Mouse (Mus musculus) gastrocnemius, adult 18-20 months (tissue): ENCODE measurements at regions not wholly inside any gene's neighbourhood (a gene's known extent, or its start where the extent isn't known, plus 50 kb on each side); places are given as distances from the start of the nearest gene placed in this dataset.

ENCODE experiments used
- DNase-seq: peaks from one replicate; pipeline ENCODE4 v3.0.0; 2021; ENCODE audit warnings: low spot score

- no peak for DNase-seq
Measured at GRCm38 (mm10) chr2:78095536-78095935, 149.4 kb upstream of the Cwc22 start.

DNA sequence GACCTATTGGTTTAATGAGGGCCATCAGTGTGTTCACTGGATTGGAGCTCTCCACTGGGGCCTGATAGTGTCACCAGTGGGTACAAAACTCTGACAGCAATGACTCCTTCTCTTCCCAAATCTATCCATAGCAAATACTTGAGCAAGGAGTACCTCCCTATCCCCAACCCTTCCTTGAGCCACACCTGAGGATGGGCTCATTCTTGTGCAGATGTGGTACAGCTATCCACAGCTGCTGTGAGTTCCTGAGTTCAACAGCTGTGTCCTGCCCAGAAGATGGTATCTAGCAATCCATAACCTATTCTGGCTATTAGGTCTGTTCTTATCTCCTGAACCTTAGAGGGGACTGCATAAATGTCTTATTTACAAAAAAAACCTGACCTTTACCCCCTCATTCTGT lies 148.7 kb upstream of the Cwc22 start:
- no peak for DNase-seq

GRCm38 (mm10) chr2:78064321-78065037 lies 118.3 kb upstream of the Cwc22 start:
- DNase-seq = no peak

GRCm38 (mm10) chr2:78059801-78060416 lies 113.7 kb upstream of the Cwc22 start:
- no peak for DNase-seq

- DNase-seq = no peak
Measured at GRCm38 (mm10) chr2:78058988-78059387, 112.8 kb upstream of the Cwc22 start.

GRCm38 (mm10) chr2:78053910-78054309 lies 107.7 kb upstream of the Cwc22 start:
- no peak for DNase-seq

DNA sequence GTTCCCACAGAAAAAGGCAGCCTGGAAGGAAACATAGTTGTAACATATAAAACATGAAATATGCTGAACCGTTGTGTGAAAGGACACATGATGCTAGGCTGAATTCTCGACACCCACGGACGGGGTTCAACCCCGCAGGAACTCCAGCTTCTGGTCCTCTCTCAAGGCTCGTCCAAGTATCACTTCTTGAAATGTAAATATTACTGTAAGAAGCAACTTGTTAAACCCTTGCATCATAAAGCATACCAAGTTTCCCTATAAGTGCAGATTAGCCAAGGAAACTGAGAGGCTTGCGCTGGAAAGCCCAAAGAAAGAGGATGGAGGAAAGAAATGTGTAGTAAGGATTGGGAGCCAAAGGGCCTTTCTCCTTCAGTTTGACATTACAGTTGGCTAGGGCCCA lies 104.4 kb upstream of the Cwc22 start:
- no peak for DNase-seq

- DNase-seq = peak; percentile 61
Measured at GRCm38 (mm10) chr2:78049248-78049874, 103.2 kb upstream of the Cwc22 start.

GRCm38 (mm10) chr2:78048706-78049055 lies 102.5 kb upstream of the Cwc22 start:
- DNase-seq = peak; percentile 1

GRCm38 (mm10) chr2:78048030-78048705 lies 102.0 kb upstream of the Cwc22 start:
- no peak for DNase-seq

DNA sequence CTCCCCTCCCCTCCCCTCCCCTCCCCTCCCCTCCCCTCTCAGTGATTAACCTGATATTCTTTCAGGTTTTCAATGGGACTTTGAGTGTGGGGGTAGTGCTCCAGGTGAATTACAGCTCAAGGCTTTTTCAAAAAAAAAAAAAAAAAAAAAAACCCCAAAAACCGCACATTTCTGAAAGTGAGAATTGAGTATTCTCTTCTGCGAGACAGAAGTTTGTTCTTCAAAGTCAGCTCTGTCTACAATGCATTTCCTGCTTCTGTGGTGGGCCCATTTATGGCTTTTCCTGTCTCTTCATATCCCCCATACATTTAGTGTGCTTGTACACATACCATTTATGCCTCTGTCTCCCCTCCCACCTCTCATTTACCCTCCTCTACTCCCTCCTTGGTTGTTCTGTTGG lies 81.1 kb upstream of the Cwc22 start:
- no peak for DNase-seq

DNA sequence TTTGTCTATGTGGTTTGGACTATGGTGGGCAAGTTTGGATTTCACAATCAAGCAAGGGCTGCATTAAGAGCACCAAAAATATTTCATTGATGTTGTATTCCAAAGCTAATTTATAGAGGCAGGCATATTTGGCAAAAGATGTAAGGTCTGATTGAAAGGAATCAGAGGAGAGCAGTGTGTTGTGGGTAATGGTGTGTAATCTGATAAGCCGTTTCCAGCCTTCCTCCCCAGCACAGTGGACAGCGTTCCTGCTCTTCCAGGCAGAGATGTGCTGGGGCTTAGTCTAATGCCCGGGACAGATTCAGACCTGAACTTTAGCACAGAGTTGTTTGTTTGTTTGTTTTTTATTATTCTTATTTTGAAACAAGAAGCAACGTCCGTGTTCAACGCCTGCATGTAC lies 80.6 kb upstream of the Cwc22 start:
- no peak for DNase-seq

DNA sequence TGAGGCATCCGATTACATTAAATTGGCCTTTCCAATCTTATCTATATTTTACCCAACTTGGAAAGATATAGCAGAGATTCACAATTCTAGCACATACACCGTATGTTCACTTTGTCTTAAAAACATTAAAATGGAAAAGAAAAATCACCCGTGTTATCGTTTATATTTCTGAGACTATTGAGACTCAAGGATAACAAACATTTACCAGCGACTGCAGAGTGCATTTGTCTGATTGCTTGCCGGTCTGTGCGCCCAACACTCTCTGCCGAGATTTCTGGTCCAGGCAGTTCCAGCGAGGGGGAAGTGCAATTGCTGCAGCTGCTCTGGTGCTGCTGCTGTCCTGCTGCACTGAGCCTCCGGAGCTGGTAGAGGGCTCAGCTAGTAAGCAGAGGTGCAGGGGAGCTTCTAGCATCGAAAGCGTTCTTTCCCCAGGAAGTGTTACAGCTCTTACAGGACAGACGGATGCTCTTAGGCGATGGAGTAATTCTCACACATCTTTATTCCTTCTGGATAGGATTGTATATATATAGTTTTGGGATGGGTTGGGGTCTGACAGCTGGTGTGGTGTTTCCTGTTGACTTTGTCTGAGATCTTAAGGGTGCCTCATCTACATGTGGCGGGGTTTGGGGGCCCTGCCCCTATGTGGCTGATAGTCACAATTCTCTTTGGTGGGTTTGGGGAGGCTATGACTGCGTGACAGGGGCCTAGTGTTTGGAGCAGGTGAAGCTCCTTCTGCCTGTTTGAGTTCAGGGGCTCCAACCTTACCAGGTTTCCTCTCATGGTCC lies 79.7 kb upstream of the Cwc22 start:
- DNase-seq = no peak

GRCm38 (mm10) chr2:78024981-78025565 lies 78.9 kb upstream of the Cwc22 start:
- no peak for DNase-seq

- DNase-seq = no peak
Measured at GRCm38 (mm10) chr2:78023916-78024685, 77.9 kb upstream of the Cwc22 start.

DNA sequence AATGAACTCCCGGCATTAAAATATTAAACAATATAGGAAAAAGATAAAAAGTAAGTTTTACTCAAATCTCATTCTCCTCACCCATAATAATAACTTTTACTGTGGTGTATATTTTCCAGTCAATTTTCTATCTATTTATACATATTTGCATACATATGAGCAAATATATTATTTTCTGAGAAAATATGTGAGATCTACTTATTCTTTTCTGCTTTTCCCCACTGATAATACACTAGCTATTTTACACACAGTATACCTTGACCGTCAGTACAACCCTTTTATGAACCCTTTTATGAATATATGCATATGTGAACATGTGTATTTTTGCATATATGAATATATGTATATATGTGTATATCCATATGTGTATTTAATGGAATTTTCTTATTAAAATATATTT lies 77.2 kb upstream of the Cwc22 start:
- no peak for DNase-seq

- DNase-seq = no peak
Measured at GRCm38 (mm10) chr2:78022756-78023155, 76.6 kb upstream of the Cwc22 start.

DNA sequence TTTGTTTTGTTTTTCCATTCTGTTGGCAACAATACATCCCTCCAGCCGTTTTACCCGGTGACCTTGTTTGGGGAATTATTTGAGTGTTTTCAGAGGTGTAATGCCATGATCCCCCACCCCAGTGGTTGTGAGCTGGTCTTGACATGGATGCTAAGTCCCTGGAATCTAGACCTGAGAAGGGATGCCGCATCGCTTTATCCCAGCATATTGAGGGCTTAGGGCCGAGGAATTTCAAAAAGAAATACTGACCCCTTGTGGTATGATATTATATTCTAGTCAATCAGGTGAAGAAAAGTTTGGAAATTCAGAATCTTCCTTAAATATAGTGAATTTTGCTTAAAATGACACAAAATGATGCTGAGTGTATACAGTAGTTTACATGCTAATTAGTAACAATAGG lies 75.7 kb upstream of the Cwc22 start:
- DNase-seq = no peak

DNA sequence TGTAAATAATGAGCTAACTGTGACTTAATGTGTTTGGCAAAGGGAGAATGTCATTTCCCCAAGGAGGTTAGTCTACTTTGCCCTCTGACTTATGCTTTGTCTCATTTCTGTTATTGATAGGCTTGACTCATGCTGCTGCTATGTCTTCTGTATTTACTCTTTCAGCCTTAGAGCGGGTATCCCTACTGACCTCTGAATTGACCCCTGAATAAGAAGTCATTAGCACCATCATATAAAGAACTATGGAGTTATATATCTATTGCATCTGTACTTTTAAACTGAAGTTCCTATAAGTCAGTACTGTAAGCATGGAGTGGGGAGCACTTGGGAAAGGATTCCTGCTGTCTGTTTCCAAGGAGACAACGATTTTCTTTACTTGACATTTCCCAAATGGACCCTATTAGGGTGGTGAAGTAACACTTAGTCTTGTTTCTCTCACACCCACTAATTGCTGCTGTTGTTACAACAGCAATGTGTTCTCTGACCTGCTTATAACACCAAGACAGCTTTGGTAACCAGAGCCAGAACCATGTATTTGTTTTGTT lies 75.3 kb upstream of the Cwc22 start:
- DNase-seq = no peak

- no peak for DNase-seq
Measured at GRCm38 (mm10) chr2:78020516-78020915, 74.3 kb upstream of the Cwc22 start.
